Mouse (Mus musculus): ENCODE results near the gene Elovl6. TPM values are rescaled to one million over a fixed set of nuclear protein-coding genes. Genes with fewer than 3 reads are reported as not detected.

The Elovl6 gene
- polyA plus RNA-seq, 2 experiments from 2014 or later: 14.3 to 14.6 TPM

GRCm38 (mm10) chr3:129612311-129613097 lies 80.3 kb downstream of the Elovl6 start:
- ATAC-seq: peak; percentile 68

- ATAC-seq: no peak
Observed at GRCm38 (mm10) chr3:129613756-129614155, 81.6 kb downstream of the Elovl6 start.

GRCm38 (mm10) chr3:129614216-129614615 lies 82.1 kb downstream of the Elovl6 start:
- no peak for ATAC-seq

GRCm38 (mm10) chr3:129617450-129617849 lies 85.3 kb downstream of the Elovl6 start:
- ATAC-seq: no peak

GRCm38 (mm10) chr3:129619194-129619775 lies 87.1 kb downstream of the Elovl6 start:
- no peak for ATAC-seq

- ATAC-seq: no peak
Observed at GRCm38 (mm10) chr3:129620802-129621201, 88.6 kb downstream of the Elovl6 start.

- peak; percentile 80 for ATAC-seq
Observed at GRCm38 (mm10) chr3:129621255-129621654, 89.1 kb downstream of the Elovl6 start.

GRCm38 (mm10) chr3:129622120-129622519 lies 90.0 kb downstream of the Elovl6 start:
- ATAC-seq: peak; percentile 42

- ATAC-seq: no peak
Observed at GRCm38 (mm10) chr3:129622705-129623104, 90.5 kb downstream of the Elovl6 start.

- no peak for ATAC-seq
Observed at GRCm38 (mm10) chr3:129624193-129624805, 92.1 kb downstream of the Elovl6 start.

- no peak for ATAC-seq
Observed at GRCm38 (mm10) chr3:129627281-129627680, 95.1 kb downstream of the Elovl6 start.

GRCm38 (mm10) chr3:129631018-129631417 lies 98.9 kb downstream of the Elovl6 start:
- ATAC-seq: no peak

- ATAC-seq: no peak
Observed at GRCm38 (mm10) chr3:129631857-129632256, 99.7 kb downstream of the Elovl6 start.

GRCm38 (mm10) chr3:129633518-129633917 lies 101.4 kb downstream of the Elovl6 start:
- no peak for ATAC-seq

GRCm38 (mm10) chr3:129634260-129634901 lies 102.2 kb downstream of the Elovl6 start:
- peak; percentile 37 for ATAC-seq

- no peak for ATAC-seq
Observed at GRCm38 (mm10) chr3:129637446-129637845, 105.3 kb downstream of the Elovl6 start.

- no peak for ATAC-seq
Observed at GRCm38 (mm10) chr3:129639701-129640100, 107.5 kb downstream of the Elovl6 start.

- ATAC-seq: no peak
Observed at GRCm38 (mm10) chr3:129640211-129641000, 108.3 kb downstream of the Elovl6 start.

- no peak for ATAC-seq
Observed at GRCm38 (mm10) chr3:129641621-129642020, 109.5 kb downstream of the Elovl6 start.

GRCm38 (mm10) chr3:129645409-129645808 lies 113.3 kb downstream of the Elovl6 start:
- ATAC-seq: no peak

- ATAC-seq: no peak
Observed at GRCm38 (mm10) chr3:129646781-129647180, 114.6 kb downstream of the Elovl6 start.

GRCm38 (mm10) chr3:129647312-129647711 lies 115.2 kb downstream of the Elovl6 start:
- ATAC-seq: no peak
